9 mouse cellular contexts compared by ENCODE assay signal in the genomic region with DNA sequence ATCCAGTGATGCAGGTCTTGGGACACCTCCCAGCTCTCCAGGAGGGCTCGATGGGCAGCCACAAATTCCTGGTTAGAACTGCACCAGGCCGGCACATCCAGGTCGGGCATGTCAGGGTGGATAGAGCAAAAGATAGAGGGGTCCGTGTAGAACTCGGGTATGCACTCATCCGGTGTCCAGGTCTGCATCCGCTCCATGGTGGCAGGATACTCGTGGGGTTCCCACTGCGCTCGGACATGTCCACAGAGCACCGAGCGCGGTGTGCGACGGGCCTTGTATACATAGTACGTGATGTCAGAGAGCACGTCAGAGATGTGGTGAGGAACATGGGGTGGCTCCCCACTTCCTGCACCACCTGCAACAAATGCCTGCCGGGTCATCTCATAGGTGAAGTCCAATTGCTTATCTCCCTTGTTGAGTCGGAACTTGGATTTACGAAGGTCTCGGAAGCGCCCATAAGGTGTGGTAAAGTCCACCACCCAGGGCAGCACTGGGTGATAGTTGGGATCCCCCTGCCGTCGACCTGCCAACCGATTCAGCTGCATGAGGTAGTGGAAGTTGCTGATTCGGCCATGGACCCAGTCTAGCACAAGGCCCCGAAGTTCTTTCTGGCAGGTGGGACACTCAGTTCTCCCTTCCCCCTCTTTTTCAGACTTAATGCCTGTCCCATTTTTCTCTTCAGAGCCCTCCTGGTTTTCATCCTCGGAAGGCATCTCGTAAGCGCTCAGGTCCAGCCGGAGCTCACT. TPM values are rescaled to one million over a fixed set of nuclear protein-coding genes. Genes with fewer than 3 reads are reported as not detected.
DNase-seq lines count a peak whose midpoint lies in the region; ATAC-seq and TF ChIP-seq lines count a peak whose summit lies in the region.
"Had no signal": no experiment of that assay in that cellular context is flagged by ENCODE, and none has a peak within 500 bp of the region (broad histone marks: within the 10 kb centered on the region; RNA-seq: fewer than 3 reads in every experiment).

No protein-coding gene starts in this region.

- DNase-seq in cerebellum, adult 2 months: no peak
- DNase-seq in cerebellum, adult 18-20 months: no peak
- DNase-seq in kidney, adult 8-10 months: no peak
- DNase-seq in thymus, postnatal 36 days: no peak

- TF ChIP-seq CTCF in cerebellum, adult 2 months (IDR thresholded peaks at IDR 0.05; ENCODE audit: borderline replicate concordance, insufficient read depth, low read depth, low read length): no peak

- no peak overlapping the region for H3K4me2 ChIP-seq in kidney, embryonic 16.5 days (replicated peaks; ENCODE audit: low read depth, low read length)
- H3K4me2 ChIP-seq in intestine, embryonic 15.5 days (replicated peaks): peak overlapping the region; percentile 91
- peak overlapping the region; percentile 98 for H3K4me2 ChIP-seq in midbrain, embryonic 13.5 days (replicated peaks)

- H3K4me1 ChIP-seq in cerebellum, adult 2 months (ENCODE audit: control insufficient read depth, insufficient read depth, low read length): peaks cover 35% of the 10 kb centered on the region
- peaks cover 15% of the 10 kb centered on the region for H3K4me1 ChIP-seq in kidney, embryonic 16.5 days (ENCODE audit: insufficient read depth, low read length)
- peaks cover 19% of the 10 kb centered on the region for H3K4me1 ChIP-seq in intestine, embryonic 15.5 days (replicated peaks)
- peaks cover 29% of the 10 kb centered on the region for H3K4me1 ChIP-seq in midbrain, embryonic 13.5 days (replicated peaks)

- peak overlapping the region; percentile 73 for H3K4me3 ChIP-seq in cerebellum, adult 2 months (replicated peaks; ENCODE audit: insufficient read depth, low read depth, low read length)
- peak overlapping the region; percentile 73; the same call in 1 of the 2 replicates for H3K4me3 ChIP-seq in kidney, embryonic 16.5 days (ENCODE audit: low read length)
- peak overlapping the region; percentile 52; the same call in 1 of the 2 replicates for H3K4me3 ChIP-seq in intestine, embryonic 15.5 days (replicated peaks)
- no peak overlapping the region for H3K4me3 ChIP-seq in midbrain, embryonic 13.5 days (replicated peaks)

- no peak overlapping the region for H3K27ac ChIP-seq in cerebellum, adult 2 months (ENCODE audit: insufficient read depth, low read length)
- H3K27ac ChIP-seq in kidney, embryonic 16.5 days (ENCODE audit: low read length): no peak overlapping the region
- H3K27ac ChIP-seq in intestine, embryonic 15.5 days: no peak overlapping the region
- no peak overlapping the region for H3K27ac ChIP-seq in midbrain, embryonic 13.5 days

- H3K9ac ChIP-seq in kidney, embryonic 16.5 days (replicated peaks; ENCODE audit: low read length): peak overlapping the region; percentile 76; the same call in 1 of the 2 replicates
- H3K9ac ChIP-seq in intestine, embryonic 15.5 days: no peak overlapping the region
- 0 out of 2 replicates have a peak overlapping the region, but pooled peaks have one; percentile 73 for H3K9ac ChIP-seq in midbrain, embryonic 13.5 days (replicated peaks)

- H3K27me3 ChIP-seq in cerebellum, adult 2 months (ENCODE audit: control insufficient read depth, insufficient read depth, low read length): no peaks in the 10 kb centered on the region
- no peaks in the 10 kb centered on the region for H3K27me3 ChIP-seq in kidney, embryonic 16.5 days (ENCODE audit: insufficient read depth, low read length)
- no peaks in the 10 kb centered on the region for H3K27me3 ChIP-seq in intestine, embryonic 15.5 days (replicated peaks)
- H3K27me3 ChIP-seq in midbrain, embryonic 13.5 days: no peaks in the 10 kb centered on the region

- no peak for TF ChIP-seq POLR2A in cerebellum, adult 2 months (IDR thresholded peaks at IDR 0.05; ENCODE audit: borderline replicate concordance, insufficient read depth, low read length)

- H3K36me3 ChIP-seq in kidney, embryonic 16.5 days (ENCODE audit: insufficient read depth, low read length): peaks cover 10% of the 10 kb centered on the region; the same call in 1 of the 2 replicates
- 0 out of 2 replicates have a peak, but pooled peaks cover 3% of the 10 kb centered on the region for H3K36me3 ChIP-seq in intestine, embryonic 15.5 days
- peaks cover 34% of the 10 kb centered on the region for H3K36me3 ChIP-seq in midbrain, embryonic 13.5 days

- H3K9me3 ChIP-seq in kidney, embryonic 16.5 days (ENCODE audit: low read length): no peaks in the 10 kb centered on the region
- no peaks in the 10 kb centered on the region for H3K9me3 ChIP-seq in intestine, embryonic 15.5 days
- H3K9me3 ChIP-seq in midbrain, embryonic 13.5 days: no peaks in the 10 kb centered on the region

- ATAC-seq in kidney, embryonic 16.5 days (ENCODE audit: low FRiP score, low TSS enrichment): no peak
- ATAC-seq in intestine, embryonic 15.5 days: no peak
- no peak for ATAC-seq in midbrain, embryonic 13.5 days
- ATAC-seq in granulocyte monocyte progenitor cell, adult 5-6 weeks (replicated peaks; ENCODE audit: poor library complexity, severe bottlenecking): no peak

- 92% methylated on average over 31 of the region's 31 CpGs for WGBS in cerebellum, adult 2 months
- WGBS in kidney, embryonic 16.5 days: 93% methylated on average over 31 of the region's 31 CpGs
- WGBS in intestine, embryonic 15.5 days: 91% methylated on average over 31 of the region's 31 CpGs
- WGBS in midbrain, embryonic 13.5 days: 93% methylated on average over 31 of the region's 31 CpGs

RNA-seq across cellular contexts. Expression of gene Wdr81, which starts 1.5 kb away (rescaled TPM):
- polyA plus RNA-seq in cerebellum, adult 2 months (2012; rRNA removed): 15.1 and 15.3 TPM in 2 replicates
- polyA plus RNA-seq in kidney, embryonic 16.5 days (2015; fragmentation: Nextera tagmentation; extraction: Ambion mirVana): 7.2 and 7.3 TPM in 2 replicates
- polyA plus RNA-seq in intestine, embryonic 15.5 days (2015; fragmentation: Nextera tagmentation; extraction: Ambion mirVana): 6.1 and 7.0 TPM in 2 replicates
- 6.8 and 8.1 TPM in 2 replicates for polyA plus RNA-seq in midbrain, embryonic 13.5 days (2015; fragmentation: Nextera tagmentation; extraction: Ambion mirVana)
- total RNA-seq in granulocyte monocyte progenitor cell, adult 5-6 weeks (2014; fragmentation: Nextera tagmentation): 10.2 and 15.6 TPM in 2 replicates
- total RNA-seq in granulocyte monocyte progenitor cell, adult 5-6 weeks (2017): 4.4 and 5.1 TPM in 2 replicates

RNA-seq across cellular contexts. Expression of gene Tlcd2, which starts 8.5 kb away (rescaled TPM):
- polyA plus RNA-seq in cerebellum, adult 2 months (2012; rRNA removed): 0.56 and 0.70 TPM in 2 replicates
- 26.8 and 27.1 TPM in 2 replicates for polyA plus RNA-seq in kidney, embryonic 16.5 days (2015; fragmentation: Nextera tagmentation; extraction: Ambion mirVana)
- 17.7 and 20.3 TPM in 2 replicates for polyA plus RNA-seq in intestine, embryonic 15.5 days (2015; fragmentation: Nextera tagmentation; extraction: Ambion mirVana)
- 2.0 and 2.5 TPM in 2 replicates for polyA plus RNA-seq in midbrain, embryonic 13.5 days (2015; fragmentation: Nextera tagmentation; extraction: Ambion mirVana)
- 12.1 and 30.0 TPM in 2 replicates for total RNA-seq in granulocyte monocyte progenitor cell, adult 5-6 weeks (2014; fragmentation: Nextera tagmentation)
- 14.1 and 23.2 TPM in 2 replicates for total RNA-seq in granulocyte monocyte progenitor cell, adult 5-6 weeks (2017)

RNA-seq across cellular contexts. Expression of gene Serpinf2, which starts 13.6 kb away (rescaled TPM):
- 0.13 and 0.15 TPM in 2 replicates for polyA plus RNA-seq in cerebellum, adult 2 months (2012; rRNA removed)
- polyA plus RNA-seq in kidney, embryonic 16.5 days (2015; fragmentation: Nextera tagmentation; extraction: Ambion mirVana): 57.8 and 60.2 TPM in 2 replicates
- polyA plus RNA-seq in intestine, embryonic 15.5 days (2015; fragmentation: Nextera tagmentation; extraction: Ambion mirVana): 20.4 and 26.4 TPM in 2 replicates
- polyA plus RNA-seq in midbrain, embryonic 13.5 days (2015; fragmentation: Nextera tagmentation; extraction: Ambion mirVana): 0.07 TPM in 1 of 2 replicates, not detected in the other
- total RNA-seq in granulocyte monocyte progenitor cell, adult 5-6 weeks (2014; fragmentation: Nextera tagmentation): not detected in 2 replicates
- not detected in 2 replicates for total RNA-seq in granulocyte monocyte progenitor cell, adult 5-6 weeks (2017)
- total RNA-seq: hematopoietic stem cell, adult 5-6 weeks had no signal

RNA-seq across cellular contexts. Expression of gene Serpinf1, which starts 30.5 kb away (rescaled TPM):
- polyA plus RNA-seq in cerebellum, adult 2 months (2012; rRNA removed): 27.5 and 32.9 TPM in 2 replicates
- polyA plus RNA-seq in kidney, embryonic 16.5 days (2015; fragmentation: Nextera tagmentation; extraction: Ambion mirVana): 121 and 127 TPM in 2 replicates
- 41.1 and 48.0 TPM in 2 replicates for polyA plus RNA-seq in intestine, embryonic 15.5 days (2015; fragmentation: Nextera tagmentation; extraction: Ambion mirVana)
- polyA plus RNA-seq in midbrain, embryonic 13.5 days (2015; fragmentation: Nextera tagmentation; extraction: Ambion mirVana): 27.5 and 31.5 TPM in 2 replicates
- 117 and 157 TPM in 2 replicates for total RNA-seq in granulocyte monocyte progenitor cell, adult 5-6 weeks (2014; fragmentation: Nextera tagmentation)
- 77.7 and 84.8 TPM in 2 replicates for total RNA-seq in granulocyte monocyte progenitor cell, adult 5-6 weeks (2017)

RNA-seq across cellular contexts. Expression of gene Prpf8, which starts 33.6 kb away (rescaled TPM):
- polyA plus RNA-seq in cerebellum, adult 2 months (2012; rRNA removed): 110 and 123 TPM in 2 replicates
- polyA plus RNA-seq in kidney, embryonic 16.5 days (2015; fragmentation: Nextera tagmentation; extraction: Ambion mirVana): 64.0 and 66.2 TPM in 2 replicates
- polyA plus RNA-seq in intestine, embryonic 15.5 days (2015; fragmentation: Nextera tagmentation; extraction: Ambion mirVana): 47.5 and 48.2 TPM in 2 replicates
- polyA plus RNA-seq in midbrain, embryonic 13.5 days (2015; fragmentation: Nextera tagmentation; extraction: Ambion mirVana): 58.2 and 61.8 TPM in 2 replicates
- total RNA-seq in granulocyte monocyte progenitor cell, adult 5-6 weeks (2014; fragmentation: Nextera tagmentation): 154 and 174 TPM in 2 replicates
- total RNA-seq in granulocyte monocyte progenitor cell, adult 5-6 weeks (2017): 115 and 127 TPM in 2 replicates

Comparison
In these comparisons a context has a peak if more than half of its experiments do, and no peak if none do; other contexts are left out.
1. RNA of gene Serpinf2, which starts 13.6 kb away (polyA plus RNA-seq): 57.8 to 60.2 TPM in kidney, embryonic 16.5 days and 20.4 to 26.4 TPM in intestine, embryonic 15.5 days; 0.13 to 0.15 TPM in cerebellum, adult 2 months and 0.07 TPM in midbrain, embryonic 13.5 days; every median in the first group is over 10 times any median in the second.